Mouse (Mus musculus) forebrain, embryonic 16.5 days (tissue): ENCODE measurements around the gene Vps29. TPM values are rescaled to one million over a fixed set of nuclear protein-coding genes. Genes with fewer than 3 reads are reported as not detected.

Experiments
- ATAC-seq: fragments of 200-750 bp; cut with Nextera tagmentation; 2 replicates; pipeline ENCODE4 v1.8.0; 2017; ENCODE audit warnings: mild to moderate bottlenecking, moderate library complexity
- H3K27ac ChIP-seq: fragments of 300-500 bp; sonication (generic); 2 replicates; pipeline ENCODE4 v1.5.1; 2014; ENCODE audit warnings: low read length, control low read depth
- H3K27me3 ChIP-seq: fragments of 300-500 bp; sonication (generic); replicated peaks from 2 replicates; pipeline ENCODE4 v1.6.1; 2014; ENCODE audit warnings: low read length; ENCODE audit not compliant: control insufficient read depth, insufficient read depth
- H3K36me3 ChIP-seq: fragments of 300-500 bp; sonication (generic); 2 replicates; pipeline ENCODE4 v1.6.1; 2014; ENCODE audit not compliant: control insufficient read depth, insufficient read depth
- H3K4me1 ChIP-seq: fragments of 300-500 bp; sonication (generic); replicated peaks from 2 replicates; pipeline ENCODE4 v1.6.1; 2014; ENCODE audit warnings: low read length; ENCODE audit not compliant: control insufficient read depth, insufficient read depth
- H3K4me2 ChIP-seq: fragments of 300-500 bp; sonication (generic); 2 replicates; pipeline ENCODE4 v1.6.1; 2014; ENCODE audit warnings: mild to moderate bottlenecking, low read length, control low read depth
- H3K4me3 ChIP-seq: fragments of 300-500 bp; sonication (generic); replicated peaks from 2 replicates; pipeline ENCODE4 v1.5.1; 2014; ENCODE audit warnings: mild to moderate bottlenecking, low read length, control low read depth
- H3K9ac ChIP-seq: fragments of 300-500 bp; sonication (generic); replicated peaks from 2 replicates; pipeline ENCODE4 v1.6.1; 2014; ENCODE audit warnings: low read depth, low read length, control low read depth
- H3K9me3 ChIP-seq: fragments of 300-500 bp; sonication (generic); 2 replicates; pipeline ENCODE4 v1.6.1; 2016; ENCODE audit warnings: low read length; ENCODE audit not compliant: control insufficient read depth
- WGBS: fragments of 180-500 bp; shearing (Covaris S2); extraction: QIAGEN DNeasy Blood & Tissue Kit; methylation state at CpG from one replicate; pipeline ENCODE4 v1.1.7; 2014; 5-methylcytosine and 5-hydroxymethylcytosine counted together
- polyA plus RNA-seq: library from polyadenylated mRNA; unstranded; fragments of >200 nt; fragmentation: Nextera tagmentation; extraction: Ambion mirVana; gene quantifications from 2 replicates; pipeline ENCODE4 v1.2.1, GENCODE M21; 2015

The Vps29 gene
- polyA plus RNA-seq, 1 experiment from 2014 or later: 288 TPM

GRCm38 (mm10) chr5:122391178-122391785 lies 37.1 kb downstream of the Vps29 start:
- H3K27ac ChIP-seq: peak overlapping the region; percentile 29
- peaks cover 10% of the 10 kb centered on the region for H3K4me1 ChIP-seq
- no peaks in the 10 kb centered on the region for H3K27me3 ChIP-seq
- no peaks in the 10 kb centered on the region for H3K9me3 ChIP-seq
- H3K4me3 ChIP-seq: peak overlapping the region; percentile 53
- H3K36me3 ChIP-seq: no peaks in the 10 kb centered on the region
- WGBS: 53% methylated on average over 15 of the region's 16 CpGs
- H3K9ac ChIP-seq: no peak overlapping the region; the same call in 1 of the 2 replicates
- 0 out of 2 replicates have a peak, but pooled peaks have one; percentile 6 for ATAC-seq
- peak overlapping the region; percentile 38 for H3K4me2 ChIP-seq

- peak within 1 kb of the TSS; percentile 53 for H3K4me3 ChIP-seq
- H3K9me3 ChIP-seq: no peaks in the 10 kb centered on the region
- no peaks in the 10 kb centered on the region for H3K27me3 ChIP-seq
- H3K4me2 ChIP-seq: peak within 1 kb of the TSS; percentile 69
- peak within 1 kb of the TSS; percentile 29 for H3K27ac ChIP-seq
- WGBS: under 1% methylated on average over 38 of the region's 39 CpGs
- H3K36me3 ChIP-seq: peaks cover 2% of the 10 kb centered on the region; the same call in 1 of the 2 replicates
- ATAC-seq: peak; percentile 95
- H3K9ac ChIP-seq: peak within 1 kb of the TSS; percentile 70
- H3K4me1 ChIP-seq: peaks cover 10% of the 10 kb centered on the region
Observed at GRCm38 (mm10) chr5:122391786-122392180, 37.6 kb downstream of the Vps29 start, which contains the start of gene Arpc3. Gene Arpc3 (plus strand): TSS chr5:122391878.

DNA sequence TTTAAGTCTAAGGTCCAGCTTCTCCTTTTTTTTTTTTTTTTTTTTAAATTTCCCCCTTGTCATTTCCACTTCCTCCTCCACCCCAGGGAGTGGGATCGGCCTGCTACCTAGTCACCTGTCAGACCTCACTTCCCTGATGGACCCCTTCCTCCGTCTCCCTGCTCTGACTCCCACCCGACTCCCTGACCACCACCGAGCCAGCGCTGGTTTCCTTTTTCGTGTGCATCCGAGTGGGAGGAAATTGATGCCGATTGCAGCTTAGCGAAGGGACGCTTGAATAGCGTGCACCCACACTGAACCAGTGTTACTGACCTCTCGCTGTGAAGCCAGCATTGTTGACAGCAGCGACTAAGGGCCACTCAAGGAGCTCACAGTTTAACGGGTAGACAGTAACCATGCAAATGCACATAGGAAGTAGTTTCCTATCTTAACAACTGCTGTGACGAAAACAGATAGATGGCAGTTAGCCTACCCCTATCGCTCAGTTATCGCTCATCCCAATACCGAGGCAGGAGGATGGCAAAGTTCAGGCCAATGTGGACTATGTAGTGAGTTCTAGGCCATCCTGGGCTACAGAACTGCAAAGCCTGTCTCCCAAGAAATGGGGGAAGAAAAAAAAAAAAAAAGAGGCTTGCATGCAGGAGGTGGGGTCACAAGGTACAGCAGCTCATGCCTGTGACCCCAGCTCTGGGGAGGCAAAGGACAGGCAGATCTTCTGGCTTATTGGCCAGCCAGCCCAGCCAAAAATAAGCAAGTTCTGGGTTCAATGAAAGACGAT lies 38.2 kb downstream of the Vps29 start:
- H3K9ac ChIP-seq: peak overlapping the region; percentile 70
- H3K4me2 ChIP-seq: peak overlapping the region; percentile 69
- H3K36me3 ChIP-seq: peaks cover 5% of the 10 kb centered on the region; the same call in 1 of the 2 replicates
- H3K27ac ChIP-seq: no peak overlapping the region
- no peaks in the 10 kb centered on the region for H3K9me3 ChIP-seq
- ATAC-seq: peak; percentile 34
- no peaks in the 10 kb centered on the region for H3K27me3 ChIP-seq
- 17% methylated on average over 19 of the region's 19 CpGs for WGBS
- peak overlapping the region; percentile 53 for H3K4me3 ChIP-seq
- peaks cover 10% of the 10 kb centered on the region for H3K4me1 ChIP-seq

- 42% methylated on average over 2 of the region's 2 CpGs for WGBS
- ATAC-seq: no peak
Observed at GRCm38 (mm10) chr5:122393887-122394286, 39.7 kb downstream of the Vps29 start.

DNA sequence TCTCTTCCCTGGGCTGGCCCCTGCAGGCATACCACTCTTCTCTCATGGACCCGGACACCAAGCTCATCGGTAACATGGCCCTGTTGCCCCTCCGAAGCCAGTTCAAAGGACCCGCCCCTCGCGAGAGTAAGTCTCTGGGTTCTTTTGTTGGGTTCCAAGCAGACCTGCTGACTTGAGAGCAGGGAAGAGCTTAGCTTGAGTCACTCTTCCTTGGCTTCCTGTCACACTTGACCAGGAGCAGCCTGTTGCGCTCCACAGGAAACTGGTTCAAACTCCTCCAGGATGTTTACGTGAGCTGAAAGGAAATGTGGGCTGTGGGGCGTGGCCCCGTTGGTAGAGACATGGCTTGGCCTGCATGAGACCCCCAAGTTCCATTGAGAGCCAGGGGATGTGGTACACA lies 42.6 kb downstream of the Vps29 start:
- H3K27ac ChIP-seq: no peak overlapping the region

More at GRCm38 (mm10) chr5:122393887-122394286, 39.7 kb downstream of the Vps29 start:
- H3K4me2 ChIP-seq: no peak overlapping the region
- H3K27me3 ChIP-seq: no peaks in the 10 kb centered on the region
- H3K4me3 ChIP-seq: no peak overlapping the region
- no peak overlapping the region for H3K9ac ChIP-seq
- H3K9me3 ChIP-seq: no peaks in the 10 kb centered on the region
- H3K27ac ChIP-seq: no peak overlapping the region
- peaks cover 10% of the 10 kb centered on the region for H3K4me1 ChIP-seq
- peaks cover 11% of the 10 kb centered on the region for H3K36me3 ChIP-seq

DNA sequence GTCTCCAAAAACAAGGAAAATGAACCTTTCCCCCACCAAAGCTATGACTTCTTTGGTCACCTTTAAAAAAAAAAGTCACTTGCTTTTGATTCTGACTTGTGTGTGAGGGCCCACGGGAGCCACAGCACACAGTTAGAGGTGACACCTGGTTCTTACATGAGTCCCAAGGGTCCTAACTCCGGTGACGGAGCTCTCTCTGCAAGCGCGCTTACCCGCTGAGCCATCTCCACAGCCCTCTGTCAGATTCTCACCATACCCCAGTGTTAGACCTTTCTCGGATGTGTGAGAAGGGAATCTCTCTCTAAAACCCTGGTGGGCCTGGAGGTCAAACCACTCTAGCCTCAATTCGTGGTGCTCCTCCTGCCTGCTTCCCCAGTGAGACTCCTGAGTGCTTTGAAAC lies 43.3 kb downstream of the Vps29 start:
- 96% methylated on average over 8 of the region's 8 CpGs for WGBS
- H3K27ac ChIP-seq: no peak overlapping the region
- no peak overlapping the region for H3K4me3 ChIP-seq
- peaks cover 9% of the 10 kb centered on the region for H3K4me1 ChIP-seq
- peaks cover 11% of the 10 kb centered on the region for H3K36me3 ChIP-seq
- H3K4me2 ChIP-seq: no peak overlapping the region
- no peak overlapping the region for H3K9ac ChIP-seq
- no peaks in the 10 kb centered on the region for H3K27me3 ChIP-seq
- no peaks in the 10 kb centered on the region for H3K9me3 ChIP-seq
- ATAC-seq: no peak

More for the DNA sequence above, 42.6 kb downstream of the Vps29 start:
- H3K9me3 ChIP-seq: no peaks in the 10 kb centered on the region
- no peak overlapping the region for H3K4me3 ChIP-seq
- ATAC-seq: no peak
- H3K4me1 ChIP-seq: peaks cover 10% of the 10 kb centered on the region
- no peak overlapping the region for H3K4me2 ChIP-seq
- H3K36me3 ChIP-seq: peaks cover 11% of the 10 kb centered on the region
- 92% methylated on average over 10 of the region's 10 CpGs for WGBS
- no peaks in the 10 kb centered on the region for H3K27me3 ChIP-seq
- H3K9ac ChIP-seq: no peak overlapping the region

DNA sequence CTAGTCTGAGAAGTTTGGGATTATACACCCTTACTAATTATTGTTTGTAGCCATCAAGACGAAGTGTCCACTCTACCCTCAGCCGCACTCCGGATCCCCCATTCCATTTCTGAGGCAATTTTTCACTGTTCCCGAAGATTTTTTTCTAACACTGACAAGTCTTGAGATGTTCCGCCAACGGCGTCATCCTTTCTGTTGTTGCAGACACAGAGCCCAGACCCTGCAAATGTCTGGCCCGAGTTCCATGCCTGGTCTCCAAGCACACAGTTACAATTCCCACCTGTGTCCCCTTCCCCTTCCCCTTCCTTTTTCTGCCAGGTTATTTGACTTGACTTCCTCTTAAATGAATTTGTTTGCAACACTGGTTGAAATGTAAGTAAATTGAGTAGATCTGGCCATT lies 45.7 kb downstream of the Vps29 start:
- H3K4me2 ChIP-seq: no peak overlapping the region
- H3K9ac ChIP-seq: no peak overlapping the region
- WGBS: 93% methylated on average over 8 of the region's 8 CpGs
- no peaks in the 10 kb centered on the region for H3K9me3 ChIP-seq
- H3K36me3 ChIP-seq: peaks cover 27% of the 10 kb centered on the region
- H3K27me3 ChIP-seq: no peaks in the 10 kb centered on the region
- H3K4me3 ChIP-seq: no peak overlapping the region
- H3K27ac ChIP-seq: no peak overlapping the region
- no peak for ATAC-seq
- H3K4me1 ChIP-seq: peaks cover 5% of the 10 kb centered on the region; the same call in 1 of the 2 replicates

- Histone ChIP-seq H3K9me3 (no peaks in the 10 kb centered on the region), H3K9ac (no peak overlapping the region), H3K4me2 (no peak overlapping the region), H3K36me3 (peaks cover 34% of the 10 kb centered on the region), H3K27me3 (no peaks in the 10 kb centered on the region), H3K4me3 (no peak overlapping the region), H3K27ac (no peak overlapping the region), H3K4me1 (peaks cover 5% of the 10 kb centered on the region; the same call in 1 of the 2 replicates)
- ATAC-seq: no peak
- 85% methylated on average over 18 of the region's 18 CpGs for WGBS
Observed at GRCm38 (mm10) chr5:122400628-122401302, 46.6 kb downstream of the Vps29 start.

- 13% methylated on average over 8 of the region's 8 CpGs for WGBS
- H3K4me3 ChIP-seq: no peak overlapping the region
- no peaks in the 10 kb centered on the region for H3K27me3 ChIP-seq
- no peak overlapping the region for H3K4me2 ChIP-seq
- peaks cover 5% of the 10 kb centered on the region; the same call in 1 of the 2 replicates for H3K4me1 ChIP-seq
- no peak for ATAC-seq
- H3K27ac ChIP-seq: no peak overlapping the region
- no peak overlapping the region for H3K9ac ChIP-seq
- H3K36me3 ChIP-seq: peaks cover 38% of the 10 kb centered on the region
- no peaks in the 10 kb centered on the region for H3K9me3 ChIP-seq
Observed at GRCm38 (mm10) chr5:122401303-122401640, 47.1 kb downstream of the Vps29 start.
